25 mouse cellular contexts compared by ENCODE assay signal in genomic region chr16:31875391-31875790, GRCm38 (mm10). TPM values are rescaled to one million over a fixed set of nuclear protein-coding genes. Genes with fewer than 3 reads are reported as not detected.
"Had no signal": no experiment of that assay in that cellular context is flagged by ENCODE, and none has a peak within 500 bp of the region (broad histone marks: within the 10 kb centered on the region; RNA-seq: fewer than 3 reads in every experiment).

No protein-coding gene starts in this region.

- H3K9ac ChIP-seq: kidney, embryonic 15.5 days; limb, embryonic 12.5 days; limb, embryonic 15.5 days; liver, embryonic 14.5 days; liver, postnatal 0 days; lung, embryonic 14.5 days; midbrain, embryonic 13.5 days; neural tube, embryonic 12.5 days; neural tube, embryonic 15.5 days had no signal

- H3K27ac ChIP-seq: kidney, embryonic 15.5 days; limb, embryonic 12.5 days; limb, embryonic 15.5 days; liver, embryonic 14.5 days; macrophage; midbrain, embryonic 13.5 days; neural tube, embryonic 12.5 days; neural tube, embryonic 15.5 days; stomach, postnatal 0 days had no signal

- DNase-seq: kidney, adult 8-10 months; kidney, postnatal 10 days; kidney, postnatal 36 days; layer of hippocampus, adult 9-11 months; left cerebral cortex, postnatal 4 days; liver, postnatal 0 days; lung, embryonic 14.5 days; right cerebral cortex, adult 18-20 months; right cerebral cortex, postnatal 14 days; right cerebral cortex, postnatal 4 days; thymus, adult 2 months; thymus, postnatal 14 days; thymus, postnatal 4 days had no signal

- H3K4me1 ChIP-seq: neural tube, embryonic 12.5 days had no signal

- H3K4me3 ChIP-seq: kidney, embryonic 15.5 days; limb, embryonic 12.5 days; limb, embryonic 15.5 days; midbrain, embryonic 13.5 days; neural tube, embryonic 12.5 days; neural tube, embryonic 15.5 days had no signal

- H3K27me3 ChIP-seq: limb, embryonic 15.5 days; neural tube, embryonic 12.5 days; neural tube, embryonic 15.5 days had no signal

- H3K4me2 ChIP-seq: kidney, embryonic 15.5 days; limb, embryonic 12.5 days; limb, embryonic 15.5 days; liver, embryonic 11.5 days; lung, embryonic 14.5 days; midbrain, embryonic 13.5 days; neural tube, embryonic 12.5 days; neural tube, embryonic 15.5 days had no signal

- H3K9me3 ChIP-seq: kidney, embryonic 15.5 days; limb, embryonic 12.5 days; limb, embryonic 15.5 days; midbrain, embryonic 13.5 days; neural tube, embryonic 12.5 days; neural tube, embryonic 15.5 days had no signal

- ATAC-seq: liver, postnatal 0 days; lung, postnatal 0 days; midbrain, embryonic 13.5 days had no signal

RNA-seq across cellular contexts. Expression of gene Meltf, which starts 3.2 kb away (rescaled TPM):
- total RNA-seq: megakaryocyte, adult 5-6 weeks had no signal
- polyA plus RNA-seq: lung, postnatal 0 days; macrophage; stomach, postnatal 0 days had no signal

RNA-seq across cellular contexts. Expression of gene Pigz, which starts 58.3 kb away (rescaled TPM):
- total RNA-seq: megakaryocyte, adult 5-6 weeks had no signal
